16 mouse cellular contexts compared by ENCODE assay signal in the genomic region with DNA sequence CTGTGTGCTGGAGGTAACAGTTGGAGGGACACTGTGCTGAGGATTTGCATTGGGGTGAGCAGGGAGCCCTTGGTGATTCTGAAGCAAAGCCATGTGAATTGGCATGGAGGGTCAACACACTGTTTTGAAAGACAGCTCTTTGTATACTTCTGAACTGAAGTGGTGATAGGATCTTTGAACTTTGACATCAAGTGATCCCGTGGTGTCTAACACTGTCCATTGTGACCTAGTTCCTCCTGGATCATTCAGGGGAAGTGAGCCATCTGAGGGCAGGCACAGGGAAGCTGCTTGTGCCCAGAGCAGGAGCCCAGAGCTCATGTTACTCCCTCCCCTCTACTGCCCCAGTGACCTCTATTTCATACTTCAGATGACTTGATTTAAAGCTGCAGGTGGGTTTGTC. TPM values are rescaled to one million over a fixed set of nuclear protein-coding genes. Genes with fewer than 3 reads are reported as not detected.
"Had no signal": no experiment of that assay in that cellular context is flagged by ENCODE, and none has a peak within 500 bp of the region (broad histone marks: within the 10 kb centered on the region; RNA-seq: fewer than 3 reads in every experiment).

No protein-coding gene starts in this region.

RNA-seq across cellular contexts. Expression of gene Taar8c, which starts 1.6 kb away (rescaled TPM):
- total RNA-seq: midbrain, postnatal 0 days; monocyte, adult 5-6 weeks; neutrophil, adult 5-6 weeks had no signal
- polyA plus RNA-seq: lung, embryonic 14.5 days; lung, embryonic 16.5 days; midbrain, embryonic 11.5 days; midbrain, embryonic 13.5 days; midbrain, embryonic 15.5 days; midbrain, postnatal 0 days; neural tube, embryonic 12.5 days; neural tube, embryonic 14.5 days; stomach, embryonic 15.5 days; stomach, postnatal 0 days; testis, adult 2 months; thymus, adult 2 months; urinary bladder, adult 2 months had no signal

RNA-seq across cellular contexts. Expression of gene Taar9, which starts 6.0 kb away (rescaled TPM):
- total RNA-seq: midbrain, postnatal 0 days; monocyte, adult 5-6 weeks; neutrophil, adult 5-6 weeks had no signal
- polyA plus RNA-seq: lung, embryonic 14.5 days; lung, embryonic 16.5 days; midbrain, embryonic 11.5 days; midbrain, embryonic 13.5 days; midbrain, embryonic 15.5 days; midbrain, postnatal 0 days; neural tube, embryonic 12.5 days; neural tube, embryonic 14.5 days; stomach, embryonic 15.5 days; stomach, postnatal 0 days; testis, adult 2 months; thymus, adult 2 months; urinary bladder, adult 2 months had no signal

RNA-seq across cellular contexts. Expression of gene Taar8b, which starts 11.2 kb away (rescaled TPM):
- total RNA-seq: midbrain, postnatal 0 days; monocyte, adult 5-6 weeks; neutrophil, adult 5-6 weeks had no signal
- polyA plus RNA-seq: lung, embryonic 14.5 days; lung, embryonic 16.5 days; midbrain, embryonic 11.5 days; midbrain, embryonic 13.5 days; midbrain, embryonic 15.5 days; midbrain, postnatal 0 days; neural tube, embryonic 12.5 days; neural tube, embryonic 14.5 days; stomach, embryonic 15.5 days; stomach, postnatal 0 days; testis, adult 2 months; thymus, adult 2 months; urinary bladder, adult 2 months had no signal

RNA-seq across cellular contexts. Expression of gene Taar8a, which starts 27.0 kb away (rescaled TPM):
- total RNA-seq: midbrain, postnatal 0 days; monocyte, adult 5-6 weeks; neutrophil, adult 5-6 weeks had no signal
- polyA plus RNA-seq: lung, embryonic 14.5 days; lung, embryonic 16.5 days; midbrain, embryonic 11.5 days; midbrain, embryonic 13.5 days; midbrain, embryonic 15.5 days; midbrain, postnatal 0 days; neural tube, embryonic 12.5 days; neural tube, embryonic 14.5 days; spleen, adult 2 months; stomach, embryonic 15.5 days; stomach, postnatal 0 days; testis, adult 2 months; thymus, adult 2 months; urinary bladder, adult 2 months had no signal
